Mouse (Mus musculus): ENCODE measurements around the gene Hoxc12. TPM values are rescaled to one million over a fixed set of nuclear protein-coding genes. Genes with fewer than 3 reads are reported as not detected.

Hoxc12 gene
- not detected in 2 replicates for polyA plus RNA-seq (2015; fragmentation: Nextera tagmentation; extraction: Ambion mirVana)

DNA sequence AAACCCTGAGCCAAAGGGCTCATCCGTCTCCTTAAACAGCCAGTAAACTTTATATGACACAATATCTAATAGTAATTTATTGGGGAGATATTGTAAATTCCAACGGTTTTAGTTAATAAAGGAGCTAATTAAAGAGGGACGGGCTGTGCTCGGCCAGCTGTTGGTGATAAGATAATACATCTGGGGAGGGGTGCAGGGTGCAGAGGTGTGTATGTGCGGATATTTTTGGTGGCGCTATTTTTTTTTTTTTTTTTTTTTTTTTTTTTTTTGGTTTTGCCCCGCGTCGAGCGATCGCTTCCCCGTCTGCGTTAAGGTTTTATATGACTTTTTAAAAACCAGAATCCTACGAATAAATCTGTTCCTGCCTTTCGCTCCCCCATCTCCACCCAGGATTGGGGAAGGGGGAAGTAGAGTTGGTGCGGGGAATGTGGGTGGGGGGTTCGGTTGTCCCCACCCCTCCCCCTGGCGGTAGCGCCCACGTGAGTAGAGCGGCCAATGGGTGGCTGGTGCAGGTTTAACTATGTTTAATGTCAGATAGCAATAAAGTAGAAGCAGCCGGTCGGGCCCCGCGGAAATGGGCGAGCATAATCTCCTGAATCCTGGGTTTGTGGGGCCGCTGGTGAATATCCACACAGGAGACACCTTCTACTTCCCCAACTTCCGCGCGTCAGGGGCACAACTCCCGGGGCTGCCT lies at the start of gene Hoxc12:
Gene Hoxc12 (plus strand): TSS at position 479 of the 694 bp plus-strand sequence.
- no peak for DNase-seq (ENCODE audit: low spot score)

GRCm38 (mm10) chr15:102895115-102895514 lies 41.4 kb upstream of the Hoxc12 start:
- no peak for DNase-seq (ENCODE audit: low spot score)

DNA sequence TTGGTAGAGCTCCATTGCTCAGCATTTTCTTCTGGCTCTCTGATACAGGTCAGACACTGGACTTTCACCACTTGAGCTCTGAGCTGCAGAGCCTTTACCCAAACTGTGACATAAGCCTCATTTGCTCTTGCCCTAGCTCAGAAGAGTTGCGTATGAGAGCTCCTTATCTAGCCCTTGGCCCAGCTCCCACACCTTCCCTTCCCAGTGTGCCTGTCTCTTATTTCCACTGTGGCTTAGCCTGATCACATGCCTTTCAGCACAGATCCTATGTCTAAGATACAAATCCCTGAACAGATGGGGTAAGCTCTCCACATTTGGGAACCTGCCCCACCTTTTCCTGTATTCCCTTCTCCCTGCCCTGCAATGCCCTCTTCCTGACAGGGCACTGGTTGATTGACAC lies 31.6 kb upstream of the Hoxc12 start:
- DNase-seq (ENCODE audit: low spot score), result no peak

DNA sequence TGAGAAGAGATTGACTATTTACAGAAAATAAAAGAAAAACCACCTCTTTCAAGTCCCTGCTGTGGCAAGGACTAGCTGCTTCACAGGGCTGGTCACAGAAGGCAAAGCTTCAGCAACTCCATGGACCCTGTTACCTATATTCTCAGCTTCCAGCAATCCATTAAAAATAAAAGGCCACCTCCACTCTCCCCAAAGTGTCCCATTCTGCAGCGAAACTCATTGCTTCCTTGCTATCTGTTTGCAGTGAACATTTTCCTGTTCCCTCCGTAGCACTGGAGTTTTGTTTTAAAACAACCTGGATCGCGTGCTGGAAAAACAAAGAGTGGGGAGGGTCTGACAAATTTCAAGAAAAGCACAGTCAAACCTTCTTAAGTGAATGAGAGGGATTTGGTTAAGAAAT lies 27.0 kb upstream of the Hoxc12 start:
- DNase-seq (ENCODE audit: low spot score), result no peak

DNA sequence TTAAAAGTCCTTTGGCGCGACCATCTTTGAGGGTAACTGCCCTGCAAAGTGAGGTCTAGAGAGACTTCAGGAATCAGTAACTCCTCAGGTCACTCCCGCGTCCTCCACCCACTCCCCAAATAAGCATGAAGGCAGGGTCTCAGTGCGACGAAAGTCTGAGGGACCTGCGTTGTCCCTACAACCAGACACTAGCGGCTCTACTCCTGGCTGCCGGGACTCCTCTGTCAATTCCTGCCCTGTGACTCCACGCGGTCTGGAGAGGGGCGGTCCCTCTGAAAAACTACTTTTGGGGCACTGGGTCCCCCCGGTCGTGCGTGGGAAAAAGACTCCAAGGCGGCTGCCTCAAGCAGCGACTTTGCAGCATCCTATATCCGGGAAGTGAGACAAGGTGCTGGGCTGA lies 26.5 kb upstream of the Hoxc12 start:
- no peak for DNase-seq (ENCODE audit: low spot score)

DNA sequence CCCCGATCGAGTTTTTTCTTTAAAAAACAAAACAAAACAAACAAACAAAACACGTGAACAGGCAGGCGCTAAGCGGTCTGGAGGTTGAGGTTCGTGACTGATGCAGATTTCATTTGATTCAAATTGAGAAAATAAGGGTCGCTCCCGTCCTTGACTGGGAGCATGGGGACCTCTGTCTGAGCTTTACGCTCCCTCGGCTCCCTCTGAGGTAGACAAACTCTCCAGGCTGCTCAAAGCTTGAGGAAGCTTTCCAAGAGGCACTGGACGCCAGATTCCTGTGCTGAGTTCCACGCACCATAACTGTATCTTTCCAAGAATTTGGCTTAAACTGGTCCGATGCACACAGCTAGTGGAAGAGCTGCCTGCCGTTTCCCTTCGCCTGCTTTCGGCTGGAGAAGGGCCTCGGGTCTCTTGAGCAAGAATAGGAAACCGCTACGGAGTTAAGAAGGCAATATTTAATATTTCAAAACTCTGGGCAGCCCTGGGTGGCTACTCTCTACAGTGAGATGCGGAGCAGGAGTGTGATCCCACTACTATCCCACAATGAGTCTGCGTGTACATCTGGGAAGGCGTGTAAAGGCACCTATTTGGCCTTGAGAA lies 26.0 kb upstream of the Hoxc12 start:
- DNase-seq (ENCODE audit: low spot score), result no peak

- DNase-seq (ENCODE audit: low spot score), result no peak
Observed at GRCm38 (mm10) chr15:102913038-102913585, 23.4 kb upstream of the Hoxc12 start.

- DNase-seq (ENCODE audit: low spot score), result no peak
Observed at GRCm38 (mm10) chr15:102917972-102918572, 18.5 kb upstream of the Hoxc12 start.

DNA sequence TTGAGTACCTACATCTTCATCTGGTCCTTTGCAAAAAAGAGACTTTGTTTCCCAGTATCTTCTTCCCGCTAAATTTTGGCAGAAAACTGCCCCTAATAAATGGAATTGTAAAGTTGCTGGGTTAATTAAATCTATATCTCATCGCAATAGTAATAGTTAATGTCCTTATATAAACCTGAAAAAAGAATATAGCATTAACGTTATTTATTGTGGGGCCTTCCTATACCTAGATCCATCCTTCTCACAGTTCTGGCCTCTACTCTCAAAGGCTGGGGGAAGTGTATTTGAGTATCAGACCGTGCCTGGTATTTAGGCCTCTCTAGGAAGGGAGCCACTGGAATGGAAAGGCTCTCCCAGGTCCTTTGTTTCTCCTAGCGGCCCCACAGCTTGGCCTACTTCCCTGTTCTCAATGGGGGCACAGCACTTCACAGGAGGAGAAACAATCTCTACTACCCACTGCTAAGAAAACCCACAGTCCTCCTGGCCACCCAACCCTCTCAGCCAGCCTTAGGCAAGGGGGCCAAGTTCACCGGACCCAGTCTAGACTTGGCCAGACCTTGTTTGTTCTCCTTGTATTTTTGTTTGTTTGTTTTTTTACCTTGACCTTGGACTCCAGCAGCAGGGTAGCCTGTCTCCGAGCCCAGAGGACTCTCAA lies 17.8 kb upstream of the Hoxc12 start:
- DNase-seq (ENCODE audit: low spot score), result no peak

DNA sequence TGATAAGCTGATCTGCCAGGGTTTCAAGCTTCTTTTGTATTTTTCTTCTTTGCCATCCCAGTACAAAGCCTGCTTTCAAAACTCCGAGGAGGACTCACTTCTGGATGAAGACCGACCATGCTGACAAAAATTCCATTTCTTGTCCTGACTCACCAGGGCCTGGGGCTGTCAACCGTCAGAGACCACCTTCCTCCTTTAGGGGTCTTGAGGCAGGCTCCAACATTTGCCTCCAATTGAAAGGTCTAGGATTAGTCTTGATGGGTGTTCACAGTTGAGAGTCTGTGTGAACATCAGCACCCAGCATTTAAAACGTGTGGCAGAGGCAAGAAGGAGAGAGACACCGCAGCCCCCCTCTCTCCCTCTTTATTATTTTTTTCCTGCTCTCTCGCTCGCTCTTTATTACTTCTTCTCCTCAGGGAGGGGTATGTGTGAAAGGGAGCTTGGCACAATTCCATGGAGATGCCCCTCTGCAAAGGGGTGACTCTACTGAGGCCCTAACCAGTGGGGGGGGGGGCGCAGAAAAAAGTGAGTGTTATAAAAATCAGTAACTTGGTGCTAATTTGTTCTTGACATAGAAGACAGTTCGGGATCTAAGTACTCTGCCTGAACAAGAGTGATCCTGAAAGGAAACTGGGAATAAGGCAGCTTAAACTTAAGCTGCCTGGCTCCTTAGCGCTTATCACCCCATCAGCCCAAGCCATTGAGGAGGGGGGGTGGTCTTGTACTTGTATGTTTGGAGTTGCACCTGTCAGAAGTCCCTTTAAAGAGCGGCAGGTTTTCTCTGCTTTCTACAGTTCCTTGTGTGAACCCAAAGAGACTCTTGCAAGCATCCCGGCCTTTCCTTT lies 17.0 kb upstream of the Hoxc12 start:
- DNase-seq (ENCODE audit: low spot score), result no peak

DNA sequence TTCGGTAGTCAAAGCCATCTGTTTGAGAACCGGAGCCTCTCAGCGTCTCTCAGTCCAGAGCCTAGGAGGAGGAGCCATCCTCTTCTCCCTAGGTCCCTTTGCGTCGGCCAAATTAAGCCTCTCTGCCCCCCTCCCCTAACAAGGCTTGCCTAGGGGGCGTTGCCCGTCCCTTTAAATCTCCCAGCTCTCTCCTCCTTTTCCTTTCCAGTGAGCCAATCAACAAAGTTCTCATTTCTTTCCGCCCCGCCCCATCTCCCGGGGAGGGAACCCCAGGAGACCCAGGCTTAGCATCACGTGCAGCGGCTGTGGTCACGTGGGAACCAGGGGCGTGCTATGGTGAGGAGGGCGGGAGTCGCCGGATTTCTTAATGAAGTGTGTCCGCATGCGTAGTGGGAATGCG lies 15.9 kb upstream of the Hoxc12 start:
- DNase-seq (ENCODE audit: low spot score), result no peak

GRCm38 (mm10) chr15:102921053-102922011 lies 15.2 kb upstream of the Hoxc12 start, which contains the start of gene Hoxc13:
TSS of gene Hoxc13 (plus strand) at chr15:102921103.
- DNase-seq (ENCODE audit: low spot score), result no peak

GRCm38 (mm10) chr15:102922012-102922362 lies 14.6 kb upstream of the Hoxc12 start:
- no peak for DNase-seq (ENCODE audit: low spot score)

- DNase-seq (ENCODE audit: low spot score), result no peak
Observed at GRCm38 (mm10) chr15:102922636-102923500, 13.7 kb upstream of the Hoxc12 start.

DNA sequence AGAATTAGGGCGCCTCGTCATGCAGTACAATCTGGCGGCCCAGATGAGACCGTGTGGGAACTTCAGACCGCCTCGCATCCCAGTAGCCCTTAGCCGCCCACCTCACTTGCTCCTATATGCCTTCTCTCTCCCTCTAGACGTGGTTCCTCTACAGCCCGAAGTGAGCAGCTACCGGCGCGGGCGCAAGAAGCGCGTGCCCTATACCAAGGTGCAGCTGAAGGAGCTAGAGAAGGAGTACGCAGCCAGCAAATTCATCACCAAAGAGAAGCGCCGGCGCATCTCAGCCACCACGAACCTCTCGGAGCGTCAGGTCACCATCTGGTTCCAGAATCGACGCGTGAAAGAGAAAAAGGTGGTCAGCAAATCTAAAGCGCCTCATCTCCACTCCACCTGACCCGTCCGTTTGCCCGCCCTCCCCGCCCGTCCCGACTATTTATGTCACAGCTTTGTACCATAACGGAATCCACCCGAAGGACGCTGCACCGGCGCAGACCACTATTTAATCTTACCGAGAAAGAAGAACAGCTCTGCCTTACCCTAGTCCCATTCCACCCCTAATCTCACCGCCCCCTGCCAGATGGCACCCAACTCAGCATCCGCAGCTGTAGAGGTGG lies 9.4 kb upstream of the Hoxc12 start:
- DNase-seq (ENCODE audit: low spot score), result no peak

GRCm38 (mm10) chr15:102931706-102932358 lies 4.7 kb upstream of the Hoxc12 start:
- no peak for DNase-seq (ENCODE audit: low spot score)

GRCm38 (mm10) chr15:102934438-102934837 lies 2.1 kb upstream of the Hoxc12 start:
- no peak for DNase-seq (ENCODE audit: low spot score)

- no peak for DNase-seq (ENCODE audit: low spot score)
Observed at GRCm38 (mm10) chr15:102934897-102935296, 1.7 kb upstream of the Hoxc12 start.
